Mouse (Mus musculus) left cerebral cortex, adult 18-20 months (tissue): Measurements from ENCODE around the gene Lpar5. TPM values are rescaled to one million over a fixed set of nuclear protein-coding genes. Genes with fewer than 3 reads are reported as not detected.

Experiments
- DNase-seq, 2 experiments: peaks; one replicate each; pipeline ENCODE4 v3.0.0; 2021 to 2022; ENCODE audit warnings: low spot score in 2 of 2, mixed read lengths in 1 of 2
- microRNA-seq, 2 experiments: library from miRNA; unstranded; fragments of <30 nt; microRNA quantifications; one replicate each; pipeline ENCODE4 v1.2.0; 2021
- total RNA-seq, 2 experiments: library from RNA; stranded (reverse); gene quantifications; 2 replicates each; pipeline ENCODE4 v1.2.3; 2021

Gene Lpar5
- total RNA-seq, 2 experiments from 2014 or later: 0.58 to 0.68 TPM

- peak; percentile 38 to 51 for DNase-seq
Observed at GRCm38 (mm10) chr6:125110927-125111326, 43.2 kb downstream of the Lpar5 start.

DNA sequence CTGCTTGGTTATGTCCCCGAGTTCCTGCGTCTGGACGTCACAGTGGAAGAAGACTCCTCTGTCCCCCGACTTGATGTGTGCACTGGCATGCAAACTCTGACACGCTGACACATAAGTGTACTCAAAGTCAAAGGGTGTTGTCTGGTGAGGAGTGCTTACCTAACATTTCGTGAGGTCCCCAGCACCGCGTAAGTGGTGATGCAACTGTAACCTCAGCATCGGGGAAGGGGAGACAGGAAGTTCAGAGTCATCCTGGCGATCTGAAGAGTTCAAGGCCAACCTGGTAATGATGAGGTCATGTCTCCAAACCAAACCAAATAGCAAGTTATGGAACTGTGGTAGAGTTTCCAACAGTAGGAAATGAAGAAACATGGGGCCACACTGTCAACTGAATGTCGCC, 44.8 kb downstream of the Lpar5 start:
- DNase-seq: no peak

DNA sequence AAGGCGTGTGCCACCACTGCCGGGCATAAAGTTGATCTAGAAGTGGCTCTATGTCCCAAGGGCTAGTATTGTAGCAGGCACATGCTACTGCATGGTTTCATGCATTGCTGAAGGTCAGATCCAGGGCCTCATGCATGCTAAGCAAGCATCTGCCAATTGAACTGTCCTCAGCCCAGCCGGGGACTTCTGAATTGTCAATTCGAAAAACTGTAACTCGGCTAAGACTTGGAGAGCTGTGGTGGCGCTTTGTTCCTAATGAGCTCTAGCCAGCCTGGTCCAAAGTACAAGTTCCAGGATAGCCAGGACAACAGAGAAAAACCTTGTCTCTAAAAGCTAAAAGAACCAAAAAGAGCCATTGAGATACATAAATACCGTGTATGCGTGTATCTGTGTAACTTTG, 51.7 kb downstream of the Lpar5 start:
- DNase-seq: no peak

DNA sequence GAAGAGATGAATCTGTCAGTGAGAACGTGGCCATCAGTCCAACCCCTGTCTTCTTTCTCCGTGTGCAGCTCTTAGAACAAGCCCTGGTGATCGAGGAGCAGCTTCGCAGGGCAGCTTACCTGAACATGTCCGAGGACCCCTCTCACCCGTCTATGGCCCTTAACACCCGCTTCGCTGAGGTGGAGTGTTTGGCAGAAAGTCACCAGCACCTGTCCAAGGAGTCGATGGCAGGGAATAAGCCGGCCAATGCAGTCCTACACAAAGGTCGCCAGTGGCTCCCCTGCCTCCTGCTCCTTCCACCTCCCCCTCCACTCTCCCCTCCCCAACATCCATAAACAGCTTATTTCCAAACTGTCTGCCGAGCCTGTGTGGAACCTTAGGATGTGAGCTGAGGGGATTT, 61.0 kb downstream of the Lpar5 start:
- DNase-seq: no peak

GRCm38 (mm10) chr6:125129710-125130402, 62.1 kb downstream of the Lpar5 start:
- DNase-seq: no peak

DNA sequence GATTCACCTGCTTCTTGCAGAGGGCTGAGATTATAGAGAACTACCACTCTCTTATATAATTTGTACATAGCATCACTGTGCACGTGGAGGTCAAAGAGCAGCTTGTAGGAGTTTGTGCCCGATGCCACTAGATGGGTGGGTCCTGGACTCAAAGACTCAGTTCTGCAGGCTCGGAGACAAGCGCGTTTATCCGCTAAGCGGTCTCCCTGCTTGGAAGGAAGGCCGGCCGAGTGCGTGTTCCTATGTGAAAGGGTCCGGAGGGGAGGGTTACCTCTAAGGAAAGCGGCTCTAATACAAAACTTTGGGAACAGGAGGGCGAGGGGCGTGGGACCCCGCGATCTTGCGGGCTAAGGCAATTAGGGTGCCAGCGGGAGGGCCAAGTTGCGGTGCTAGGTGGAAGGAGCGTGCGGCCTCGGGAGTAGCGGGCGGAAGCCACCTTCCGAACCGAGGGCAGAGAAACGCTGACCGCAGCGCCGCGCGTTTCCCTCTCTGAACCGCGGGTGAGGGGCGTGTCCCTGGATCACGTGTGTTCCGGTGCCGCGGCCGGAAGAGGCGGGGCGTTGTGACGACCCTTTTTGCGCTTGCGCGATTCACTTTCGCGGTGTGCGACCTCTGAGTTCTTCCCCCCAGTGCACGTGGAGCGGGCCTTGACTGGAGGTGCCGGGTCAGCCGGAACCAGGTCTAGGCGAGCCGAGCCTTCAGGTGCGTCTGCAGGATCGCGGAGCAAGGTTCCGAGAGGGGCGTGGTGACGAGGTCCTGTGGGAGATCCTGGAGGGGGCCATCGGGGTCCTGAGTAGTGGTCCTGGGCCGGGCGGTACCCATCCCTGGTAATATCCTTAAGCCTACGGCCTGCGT, 63.8 kb downstream of the Lpar5 start, which contains the start of gene Nop2:
Gene Nop2 (plus strand): TSS at position 608 of the 855 bp plus-strand sequence.
- peak; percentile 82 to 85 for DNase-seq

Small RNA genes lying within 50 kb of the gene (microRNA-seq; reads per million reads assigned to microRNA genes)
- gene Mir7045: 1.7 to 2.1 reads per million in 2 experiments

Other genes with a start within 250 kb of the Lpar5 start
- 100 to 1,000 TPM; 204 to 208 TPM for gene Usp5, start 238.4 kb upstream of the Lpar5 start, total RNA-seq
- under 1 TPM; 0.23 to 0.42 TPM for gene Cdca3, start 238.4 kb upstream of the Lpar5 start, total RNA-seq
- under 1 TPM in 1 of 2 experiments, not detected in 1; 0.21 TPM for gene Gnb3, start 227.6 kb upstream of the Lpar5 start, total RNA-seq
- 10 to 100 TPM; 23.5 to 30.9 TPM for gene P3h3, start 210.2 kb upstream of the Lpar5 start, total RNA-seq
- 100 to 1,000 TPM; 212 to 232 TPM for gene Gpr162, start 203.9 kb upstream of the Lpar5 start, total RNA-seq
- gene Cd4, start 179.7 kb upstream of the Lpar5 start, total RNA-seq: 1 to 10 TPM; 4.2 to 8.6 TPM
- gene Lag3, start 156.2 kb upstream of the Lpar5 start, total RNA-seq: 1 to 10 TPM; 2.6 to 3.2 TPM
- gene Ptms, start 147.8 kb upstream of the Lpar5 start, total RNA-seq: 100 to 1,000 TPM; 895 to 902 TPM
- 100 to 1,000 TPM; 626 to 639 TPM for gene Mlf2, start 136.5 kb upstream of the Lpar5 start, total RNA-seq
- 100 to 1,000 TPM; 168 TPM for gene Cops7a, start 102.4 kb upstream of the Lpar5 start, total RNA-seq
- 100 to 1,000 TPM; 194 to 195 TPM for gene Pianp, start 71.2 kb upstream of the Lpar5 start, total RNA-seq
- gene Zfp384, start 58.8 kb upstream of the Lpar5 start, total RNA-seq: 10 to 100 TPM; 45.9 to 47.6 TPM
- gene Ing4, start 28.2 kb upstream of the Lpar5 start, total RNA-seq: 10 to 100 TPM; 50.7 to 51.1 TPM
- gene Acrbp, start 18.2 kb upstream of the Lpar5 start, total RNA-seq: 10 to 100 TPM; 11.2 to 14.5 TPM
- gene Chd4, start 28.1 kb downstream of the Lpar5 start, total RNA-seq: 100 to 1,000 TPM; 147 to 150 TPM
- gene Nop2, start 64.0 kb downstream of the Lpar5 start, total RNA-seq: 10 to 100 TPM; 30.2 to 30.5 TPM
- 10 to 100 TPM; 54.6 to 55.8 TPM for gene Iffo1, start 77.3 kb downstream of the Lpar5 start, total RNA-seq
- 1,000 to 10,000 TPM; 2,618 to 2,651 TPM for gene Gapdh, start 98.5 kb downstream of the Lpar5 start, total RNA-seq
- gene Ncapd2, start 123.8 kb downstream of the Lpar5 start, total RNA-seq: 10 to 100 TPM; 22.0 to 24.4 TPM
- 10 to 100 TPM; 69.7 to 81.2 TPM for gene Mrpl51, start 123.9 kb downstream of the Lpar5 start, total RNA-seq
- gene Vamp1, start 147.6 kb downstream of the Lpar5 start, total RNA-seq: 100 to 1,000 TPM; 111 to 145 TPM
- gene Tapbpl, start 163.9 kb downstream of the Lpar5 start, total RNA-seq: 1 to 10 TPM; 6.5 to 6.8 TPM
- gene Cd27, start 169.1 kb downstream of the Lpar5 start, total RNA-seq: not detected
- not detected for gene Tuba3a, start 218.1 kb downstream of the Lpar5 start, total RNA-seq
- gene Ltbr, start 246.0 kb downstream of the Lpar5 start, total RNA-seq: 1 to 10 TPM; 8.1 to 9.5 TPM